Comparison of ENCODE assay signal across 9 mouse cellular contexts in the genomic region with DNA sequence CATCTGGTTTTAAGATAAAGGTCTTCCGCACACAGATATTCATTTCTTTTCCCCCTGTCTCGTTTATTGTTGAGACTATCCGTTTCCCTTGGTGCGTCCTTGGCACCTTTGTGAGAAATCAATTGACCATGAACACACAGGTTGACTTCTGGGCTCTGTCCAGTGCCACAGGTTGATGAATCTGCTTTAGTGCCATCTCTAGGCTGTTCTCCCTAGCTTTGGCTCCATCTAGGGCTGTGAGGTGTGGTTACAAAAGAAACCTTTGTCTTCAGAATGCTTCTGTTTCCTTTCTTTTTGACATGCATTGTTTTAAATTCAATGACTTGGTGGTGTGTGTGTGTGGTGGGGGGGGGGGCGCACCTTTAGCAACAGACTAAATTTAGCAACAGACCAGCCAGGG.
DNase-seq lines count a peak whose midpoint lies in the region; ATAC-seq lines count a peak whose summit lies in the region.
"Had no signal": no experiment of that assay in that cellular context is flagged by ENCODE, and none has a peak within 500 bp of the region (broad histone marks: within the 10 kb centered on the region; RNA-seq: fewer than 3 reads in every experiment).

No protein-coding gene starts in this region.

- H3K27ac ChIP-seq in heart, embryonic 12.5 days (ENCODE audit: poor library complexity, severe bottlenecking): no peak overlapping the region
- H3K27ac ChIP-seq in neural tube, embryonic 13.5 days (replicated peaks): no peak overlapping the region
- no peak overlapping the region for H3K27ac ChIP-seq in limb, embryonic 11.5 days (replicated peaks; ENCODE audit: low read depth, low read length)

- no peak for ATAC-seq in heart, embryonic 12.5 days (ENCODE audit: insufficient number of reproducible peaks, low FRiP score)
- no peak for ATAC-seq in neural tube, embryonic 13.5 days (ENCODE audit: low read depth)
- ATAC-seq in limb, embryonic 11.5 days (ENCODE audit: insufficient number of reproducible peaks, low FRiP score, low TSS enrichment, low read depth): no peak

- no peak overlapping the region for H3K9ac ChIP-seq in heart, embryonic 12.5 days
- no peak overlapping the region for H3K9ac ChIP-seq in neural tube, embryonic 13.5 days
- no peak overlapping the region for H3K9ac ChIP-seq in limb, embryonic 11.5 days (ENCODE audit: low read length)

- H3K36me3 ChIP-seq in heart, embryonic 12.5 days: no peaks in the 10 kb centered on the region
- no peaks in the 10 kb centered on the region for H3K36me3 ChIP-seq in neural tube, embryonic 13.5 days
- no peaks in the 10 kb centered on the region for H3K36me3 ChIP-seq in limb, embryonic 11.5 days (ENCODE audit: control insufficient read depth, insufficient read depth, low read length)
- H3K36me3 ChIP-seq: G1E had no signal

- H3K27me3 ChIP-seq in heart, embryonic 12.5 days (replicated peaks): no peaks in the 10 kb centered on the region
- no peaks in the 10 kb centered on the region for H3K27me3 ChIP-seq in neural tube, embryonic 13.5 days
- no peaks in the 10 kb centered on the region for H3K27me3 ChIP-seq in limb, embryonic 11.5 days (ENCODE audit: control insufficient read depth, insufficient read depth, low read length)

- WGBS in heart, embryonic 12.5 days: 52% methylated on average over 5 of the region's 5 CpGs
- WGBS in neural tube, embryonic 13.5 days: 63% methylated on average over 5 of the region's 5 CpGs
- WGBS in limb, embryonic 11.5 days: 86% methylated on average over 5 of the region's 5 CpGs

- H3K4me2 ChIP-seq in heart, embryonic 12.5 days: peak overlapping the region; percentile 53; the same call in 1 of the 2 replicates
- peak overlapping the region; percentile 38; the same call in 1 of the 2 replicates for H3K4me2 ChIP-seq in neural tube, embryonic 13.5 days
- no peak overlapping the region for H3K4me2 ChIP-seq in limb, embryonic 11.5 days (ENCODE audit: low read depth, severe bottlenecking)

- 0 out of 2 replicates have a peak, but pooled peaks cover 4% of the 10 kb centered on the region for H3K4me1 ChIP-seq in heart, embryonic 12.5 days (replicated peaks)
- H3K4me1 ChIP-seq in neural tube, embryonic 13.5 days (replicated peaks): peaks cover 8% of the 10 kb centered on the region; the same call in 1 of the 2 replicates
- H3K4me1 ChIP-seq in limb, embryonic 11.5 days (ENCODE audit: control insufficient read depth, insufficient read depth, low read length): 0 out of 2 replicates have a peak, but pooled peaks cover 2% of the 10 kb centered on the region

- no peak for DNase-seq in heart, postnatal 25 days (ENCODE audit: low spot score)
- no peak for DNase-seq in neural tube, embryonic 10.5 days (ENCODE audit: extremely low spot score, low spot score)
- DNase-seq in limb, embryonic 11.5 days (ENCODE audit: low spot score): peak; percentile 19
- no peak for DNase-seq in adrenal gland, postnatal 25 days
- DNase-seq in spleen, postnatal 36 days (ENCODE audit: low spot score in 2 of 2): no peak
- DNase-seq in kidney, postnatal 14 days: no peak

- H3K4me3 ChIP-seq in heart, embryonic 12.5 days: no peak overlapping the region
- H3K4me3 ChIP-seq in neural tube, embryonic 13.5 days: no peak overlapping the region
- no peak overlapping the region for H3K4me3 ChIP-seq in limb, embryonic 11.5 days (ENCODE audit: low read depth, low read length)

- H3K9me3 ChIP-seq in heart, embryonic 12.5 days (replicated peaks): no peaks in the 10 kb centered on the region
- no peaks in the 10 kb centered on the region for H3K9me3 ChIP-seq in neural tube, embryonic 13.5 days
- H3K9me3 ChIP-seq in limb, embryonic 11.5 days (ENCODE audit: control insufficient read depth, low read length): no peaks in the 10 kb centered on the region

- intact Hi-C loops in heart, postnatal 25 days (cut with DNase I): no loop called here
